Mouse (Mus musculus): ENCODE data around the gene Itga8. TPM values are rescaled to one million over a fixed set of nuclear protein-coding genes. Genes with fewer than 3 reads are reported as not detected.

The Itga8 gene
- polyA plus RNA-seq, 1 experiment, result not detected

DNA sequence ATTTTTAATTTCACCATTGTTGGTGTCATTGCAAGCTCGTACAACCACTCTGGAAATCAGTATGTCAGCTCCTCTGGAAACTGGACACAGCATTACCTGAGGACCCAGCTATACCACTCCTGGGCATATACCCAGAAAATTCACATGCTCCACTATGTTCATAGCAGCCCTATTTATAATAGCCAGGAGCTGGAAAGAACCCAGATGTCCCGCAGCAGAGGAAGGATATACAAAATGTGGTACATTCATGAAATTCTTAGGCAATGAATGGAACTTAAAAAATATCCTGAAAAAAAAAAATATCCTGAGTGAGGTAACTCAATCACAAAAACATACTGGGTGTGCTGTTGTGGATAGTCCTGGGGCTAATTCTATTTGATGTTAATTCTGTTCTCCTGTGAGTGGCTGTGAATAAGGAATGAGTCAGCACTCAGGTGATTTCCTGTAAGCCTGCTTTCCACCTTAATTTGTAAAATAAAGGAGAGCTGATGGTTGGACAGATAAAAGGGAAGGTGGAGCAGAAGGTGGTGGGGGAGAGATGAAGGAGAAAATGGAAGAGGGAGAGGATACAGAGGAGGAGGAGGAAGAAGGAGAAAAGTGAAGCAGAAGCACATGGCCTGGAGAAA, 224.3 kb downstream of the Itga8 start:
- no peaks in the 10 kb centered on the region for H3K4me1 ChIP-seq
- H3K27me3 ChIP-seq (replicated peaks), result no peaks in the 10 kb centered on the region
- H3K9me3 ChIP-seq, result no peaks in the 10 kb centered on the region
- no peak overlapping the region for H3K4me3 ChIP-seq (replicated peaks)
- TF ChIP-seq GATA1 (IDR thresholded peaks at IDR 0.05; ENCODE audit: borderline replicate concordance, low read length) (no peak), FLI1 (IDR thresholded peaks at IDR 0.05; ENCODE audit: low read length) (no peak)
- H3K36me3 ChIP-seq (replicated peaks; ENCODE audit: low read length), result no peaks in the 10 kb centered on the region

DNA sequence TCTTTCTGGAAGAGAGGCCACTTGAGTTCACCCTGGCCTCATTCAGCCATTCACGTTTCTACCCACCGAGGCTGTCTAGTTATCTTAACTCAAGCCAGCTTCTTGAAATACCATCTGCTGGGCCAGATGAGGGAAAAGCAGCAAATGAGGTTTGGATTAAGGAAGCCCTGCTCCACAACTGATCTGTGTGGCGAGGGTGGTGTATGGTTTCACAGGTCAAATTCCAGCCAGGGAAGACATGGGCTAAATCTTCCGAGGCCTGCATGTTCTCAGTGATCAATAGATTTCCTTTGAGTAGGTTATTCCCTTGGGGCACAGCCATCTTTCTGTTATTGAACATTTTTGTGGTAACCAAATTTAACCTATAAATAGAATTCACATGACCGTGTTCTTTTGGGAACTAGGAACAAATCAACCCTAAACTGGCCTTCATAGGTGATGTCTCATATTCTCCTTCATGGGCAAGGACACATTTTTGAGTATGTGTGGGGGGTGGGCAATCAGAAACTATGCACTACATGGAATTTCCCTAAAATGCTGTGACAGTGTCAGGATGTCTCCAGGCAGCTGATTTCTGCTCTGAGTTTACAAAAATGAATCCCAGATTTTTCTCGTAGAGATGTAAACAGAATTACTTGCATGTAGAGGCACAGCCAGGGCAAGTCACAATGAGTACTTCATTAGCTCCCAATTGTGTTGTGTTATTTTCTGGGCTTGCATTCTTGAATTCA, 235.9 kb downstream of the Itga8 start:
- H3K27me3 ChIP-seq (replicated peaks), result no peaks in the 10 kb centered on the region
- no peak overlapping the region for H3K4me3 ChIP-seq (replicated peaks)
- no peaks in the 10 kb centered on the region for H3K36me3 ChIP-seq (replicated peaks; ENCODE audit: low read length)
- TF ChIP-seq FLI1 (IDR thresholded peaks at IDR 0.05; ENCODE audit: low read length) (no peak), GATA1 (IDR thresholded peaks at IDR 0.05; ENCODE audit: borderline replicate concordance, low read length) (no peak)
- no peaks in the 10 kb centered on the region for H3K4me1 ChIP-seq
- H3K9me3 ChIP-seq, result no peaks in the 10 kb centered on the region

DNA sequence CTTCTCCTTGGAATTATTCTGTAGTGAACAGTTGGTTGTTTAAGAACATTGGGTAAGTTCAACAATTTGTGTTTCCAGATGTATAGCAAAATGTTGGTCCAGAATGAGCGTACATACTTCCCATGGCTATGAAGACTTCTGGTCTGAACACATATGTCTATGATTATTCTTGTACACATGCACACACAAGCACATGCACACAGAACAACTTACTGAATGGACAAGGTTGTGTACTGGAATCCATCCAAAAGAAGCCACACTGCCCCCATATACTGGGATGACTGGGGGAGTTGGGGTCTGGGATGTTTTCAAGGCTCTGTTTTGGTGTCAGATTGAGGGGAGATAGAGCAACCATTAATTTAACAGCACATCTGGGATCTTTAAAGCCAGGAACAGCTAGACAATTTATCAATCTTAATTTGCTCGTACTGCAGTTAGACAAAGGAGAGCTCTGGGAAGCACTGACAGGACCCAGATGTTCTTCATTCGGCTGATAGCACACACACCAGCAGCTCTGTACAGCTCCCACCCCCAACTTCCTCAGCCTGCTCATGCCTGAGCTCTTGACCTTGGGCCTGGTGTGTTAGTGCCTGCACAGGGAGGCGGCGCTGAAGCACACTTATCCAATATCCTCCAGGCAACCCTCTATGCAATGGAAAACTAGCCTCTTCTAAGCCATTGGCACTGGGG, 241.5 kb downstream of the Itga8 start:
- Histone ChIP-seq H3K4me3 (replicated peaks) (no peak overlapping the region), H3K4me1 (no peaks in the 10 kb centered on the region), H3K36me3 (replicated peaks; ENCODE audit: low read length) (no peaks in the 10 kb centered on the region), H3K9me3 (no peaks in the 10 kb centered on the region), H3K27me3 (replicated peaks) (no peaks in the 10 kb centered on the region)
- TF ChIP-seq GATA1 (IDR thresholded peaks at IDR 0.05; ENCODE audit: borderline replicate concordance, low read length), result no peak
- no peak for TF ChIP-seq FLI1 (IDR thresholded peaks at IDR 0.05; ENCODE audit: low read length)

Other genes starting within 250 kb of the Itga8 start
- 46.0 and 53.5 TPM in 2 replicates for gene Mindy3, start 117.5 kb upstream of the Itga8 start, polyA plus RNA-seq (2012; ENCODE audit: insufficient read depth, low replicate concordance)